Mouse (Mus musculus) pancreas, adult 10 weeks (tissue): ENCODE results near the gene Btaf1. TPM values are rescaled to one million over a fixed set of nuclear protein-coding genes. Genes with fewer than 3 reads are reported as not detected.

Experiments
- polyA plus RNA-seq: library from polyadenylated mRNA; stranded (reverse); fragments of 350-450 nt; fragmentation: Illumina TruSeq; extraction: RNeasy Lipid Tissue Mini Kit (QIAGEN cat#74804); gene quantifications from one replicate; pipeline ENCODE4 v1.2.3, GENCODE M21; 2015; ENCODE audit warnings: low read depth, low replicate concordance; ENCODE audit not compliant: insufficient read depth

The Btaf1 gene
- 3.9 TPM for polyA plus RNA-seq

DNA sequence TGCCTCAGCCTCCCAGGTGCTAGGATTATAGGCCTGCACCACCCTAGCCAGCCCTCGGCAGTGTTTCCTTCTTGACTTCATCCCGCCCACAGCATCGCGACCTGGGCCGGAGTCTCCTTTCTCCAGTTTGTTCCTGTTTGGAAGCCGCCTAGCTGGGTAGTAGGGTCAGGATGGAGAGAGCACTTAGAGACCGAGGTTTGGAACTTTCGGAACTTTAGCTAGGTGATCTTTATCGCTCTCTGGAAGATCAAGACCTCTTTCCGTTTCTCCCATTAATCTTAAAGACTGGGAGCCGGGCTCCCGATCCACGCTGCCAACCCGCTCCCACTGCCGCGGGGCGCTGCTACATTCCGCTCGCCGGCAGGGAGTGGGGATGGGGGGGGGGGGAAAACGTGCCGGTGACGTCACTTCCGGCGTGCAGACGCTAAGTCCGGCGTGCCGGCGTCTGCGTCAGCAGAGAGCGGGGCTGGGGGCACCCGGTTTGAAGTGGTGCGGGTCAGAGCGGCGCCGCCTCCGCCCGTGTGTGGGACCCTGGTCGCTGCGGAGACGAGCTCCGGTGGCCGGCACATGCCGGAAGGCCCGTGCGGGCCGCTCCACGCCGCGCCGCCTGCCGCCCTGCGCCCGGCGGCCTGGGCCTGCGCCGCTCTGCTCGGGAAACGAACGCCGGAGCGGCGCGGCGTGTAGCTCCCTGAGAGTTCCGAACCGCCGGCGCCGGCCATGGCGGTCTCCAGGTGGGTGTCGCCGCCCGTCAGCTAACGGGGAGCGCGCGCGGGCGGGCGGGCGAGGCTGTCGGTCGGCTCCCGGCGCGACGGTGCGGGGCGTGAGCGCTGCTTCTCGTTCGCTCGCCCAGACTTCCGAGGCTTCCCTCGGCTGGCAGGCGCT is at the start of gene Btaf1:
Gene Btaf1, plus strand, starts transcription at position 409 of the 882 bp plus-strand sequence.

DNA sequence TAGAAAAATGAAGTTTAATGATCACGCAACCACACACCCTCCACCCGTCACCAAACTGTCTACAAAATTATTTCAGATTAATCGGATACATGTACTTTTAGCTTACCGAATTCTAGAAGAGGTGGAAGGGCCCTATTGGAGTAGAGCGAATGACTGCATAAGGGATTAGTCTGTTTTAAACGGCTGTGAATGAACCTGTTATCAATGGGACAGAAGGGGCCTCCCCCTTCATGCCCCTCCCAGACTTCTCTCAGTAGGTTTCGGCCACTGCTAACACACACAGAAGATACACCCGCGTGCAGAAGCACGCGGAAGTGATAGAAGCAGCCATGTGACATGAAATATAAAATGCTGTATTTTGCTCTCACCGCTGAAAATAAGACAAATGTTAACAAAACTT is 6.4 kb upstream of the Btaf1 start, which contains the start of gene Fgfbp3:
Gene Fgfbp3, minus strand, starts transcription at position 150 of the 400 bp plus-strand sequence.

Other genes with a start within 250 kb of the Btaf1 start
- gene Ppp1r3c, start 189.4 kb upstream of the Btaf1 start, polyA plus RNA-seq: 2.3 TPM
- 12.3 TPM for gene Tnks2, start 91.8 kb upstream of the Btaf1 start, polyA plus RNA-seq
- 0.63 TPM for gene Fgfbp3, start 6.5 kb upstream of the Btaf1 start, polyA plus RNA-seq